Mouse (Mus musculus): ENCODE measurements around the gene Gtsf1l. TPM values are rescaled to one million over a fixed set of nuclear protein-coding genes. Genes with fewer than 3 reads are reported as not detected.

Gtsf1l gene
- polyA plus RNA-seq, 1 experiment from 2014 or later, result not detected

GRCm38 (mm10) chr2:163052101-163052500, 35.6 kb downstream of the Gtsf1l start:
- Histone ChIP-seq H3K9ac (replicated peaks; ENCODE audit: low read length) (no peak overlapping the region), H3K4me2 (ENCODE audit: low read length) (no peak overlapping the region), H3K9me3 (ENCODE audit: control insufficient read depth, low read length) (no peaks in the 10 kb centered on the region), H3K36me3 (ENCODE audit: control insufficient read depth, insufficient read depth, low read length) (peaks cover 8% of the 10 kb centered on the region), H3K27ac (replicated peaks; ENCODE audit: low read depth, low read length) (no peak overlapping the region), H3K4me1 (ENCODE audit: control insufficient read depth, insufficient read depth, low read length) (peaks cover 8% of the 10 kb centered on the region), H3K4me3 (replicated peaks; ENCODE audit: low read depth, low read length) (no peak overlapping the region), H3K27me3 (ENCODE audit: control insufficient read depth, insufficient read depth, low read length) (0 out of 2 replicates have a peak, but pooled peaks cover 4% of the 10 kb centered on the region)
- ATAC-seq (ENCODE audit: low FRiP score, low TSS enrichment) (no peak), DNase-seq (no peak)
- 45% methylated on average over 4 of the region's 4 CpGs for WGBS

GRCm38 (mm10) chr2:163051691-163052090, 36.0 kb downstream of the Gtsf1l start:
- no peaks in the 10 kb centered on the region for H3K9me3 ChIP-seq (ENCODE audit: control insufficient read depth, low read length)
- 76% methylated on average over 1 of the region's 1 CpGs for WGBS
- peaks cover 8% of the 10 kb centered on the region for H3K4me1 ChIP-seq (ENCODE audit: control insufficient read depth, insufficient read depth, low read length)
- DNase-seq (no peak), ATAC-seq (ENCODE audit: low FRiP score, low TSS enrichment) (no peak)
- H3K36me3 ChIP-seq (ENCODE audit: control insufficient read depth, insufficient read depth, low read length), result peaks cover 12% of the 10 kb centered on the region
- no peak overlapping the region for H3K4me3 ChIP-seq (replicated peaks; ENCODE audit: low read depth, low read length)
- H3K4me2 ChIP-seq (ENCODE audit: low read length), result no peak overlapping the region
- H3K9ac ChIP-seq (replicated peaks; ENCODE audit: low read length), result no peak overlapping the region
- 0 out of 2 replicates have a peak, but pooled peaks cover 4% of the 10 kb centered on the region for H3K27me3 ChIP-seq (ENCODE audit: control insufficient read depth, insufficient read depth, low read length)
- no peak overlapping the region for H3K27ac ChIP-seq (replicated peaks; ENCODE audit: low read depth, low read length)

GRCm38 (mm10) chr2:163049116-163049515, 38.5 kb downstream of the Gtsf1l start:
- ATAC-seq (ENCODE audit: low FRiP score, low TSS enrichment) (no peak), DNase-seq (no peak)
- Histone ChIP-seq H3K4me1 (ENCODE audit: control insufficient read depth, insufficient read depth, low read length) (peaks cover 8% of the 10 kb centered on the region), H3K9ac (replicated peaks; ENCODE audit: low read length) (no peak overlapping the region), H3K4me3 (replicated peaks; ENCODE audit: low read depth, low read length) (no peak overlapping the region), H3K27me3 (ENCODE audit: control insufficient read depth, insufficient read depth, low read length) (no peaks in the 10 kb centered on the region), H3K36me3 (ENCODE audit: control insufficient read depth, insufficient read depth, low read length) (peaks cover 34% of the 10 kb centered on the region), H3K9me3 (ENCODE audit: control insufficient read depth, low read length) (no peaks in the 10 kb centered on the region), H3K27ac (replicated peaks; ENCODE audit: low read depth, low read length) (no peak overlapping the region), H3K4me2 (ENCODE audit: low read length) (no peak overlapping the region)
- 92% methylated on average over 2 of the region's 2 CpGs for WGBS

GRCm38 (mm10) chr2:163048125-163048524, 39.5 kb downstream of the Gtsf1l start:
- Histone ChIP-seq H3K4me1 (ENCODE audit: control insufficient read depth, insufficient read depth, low read length) (0 out of 2 replicates have a peak, but pooled peaks cover 3% of the 10 kb centered on the region), H3K27ac (replicated peaks; ENCODE audit: low read depth, low read length) (no peak overlapping the region), H3K27me3 (ENCODE audit: control insufficient read depth, insufficient read depth, low read length) (no peaks in the 10 kb centered on the region), H3K9ac (replicated peaks; ENCODE audit: low read length) (no peak overlapping the region), H3K36me3 (ENCODE audit: control insufficient read depth, insufficient read depth, low read length) (peaks cover 44% of the 10 kb centered on the region), H3K4me2 (ENCODE audit: low read length) (peak overlapping the region; percentile 43), H3K4me3 (replicated peaks; ENCODE audit: low read depth, low read length) (no peak overlapping the region; the same call in 1 of the 2 replicates), H3K9me3 (ENCODE audit: control insufficient read depth, low read length) (no peaks in the 10 kb centered on the region)
- ATAC-seq (ENCODE audit: low FRiP score, low TSS enrichment) (no peak; the same call in 1 of the 2 replicates), DNase-seq (peak; percentile 92)
- 3% methylated on average over 10 of the region's 10 CpGs for WGBS

- H3K4me3 ChIP-seq (replicated peaks; ENCODE audit: low read depth, low read length), result no peak overlapping the region
- 90% methylated on average over 7 of the region's 7 CpGs for WGBS
- ATAC-seq (ENCODE audit: low FRiP score, low TSS enrichment) (no peak), DNase-seq (no peak)
- no peak overlapping the region for H3K9ac ChIP-seq (replicated peaks; ENCODE audit: low read length)
- no peak overlapping the region for H3K4me2 ChIP-seq (ENCODE audit: low read length)
- no peaks in the 10 kb centered on the region for H3K27me3 ChIP-seq (ENCODE audit: control insufficient read depth, insufficient read depth, low read length)
- H3K4me1 ChIP-seq (ENCODE audit: control insufficient read depth, insufficient read depth, low read length), result no peaks in the 10 kb centered on the region
- H3K9me3 ChIP-seq (ENCODE audit: control insufficient read depth, low read length), result no peaks in the 10 kb centered on the region
- peaks cover 87% of the 10 kb centered on the region for H3K36me3 ChIP-seq (ENCODE audit: control insufficient read depth, insufficient read depth, low read length)
- no peak overlapping the region for H3K27ac ChIP-seq (replicated peaks; ENCODE audit: low read depth, low read length)
Measured at GRCm38 (mm10) chr2:163039940-163040339, 47.7 kb downstream of the Gtsf1l start.

Small RNA genes lying within 50 kb of the gene (microRNA-seq; reads per million reads assigned to microRNA genes)
- gene Gm22174 (not detected), gene Mir7003 (not detected)

Other genes with a start within 250 kb of the Gtsf1l start
- 144 and 175 TPM in 2 replicates for gene Srsf6, start 156.3 kb downstream of the Gtsf1l start, polyA plus RNA-seq (2014; fragmentation: Nextera tagmentation; extraction: Ambion mirVana)
- 1.6 and 3.0 TPM in 2 replicates for gene L3mbtl1, start 144.4 kb downstream of the Gtsf1l start, polyA plus RNA-seq (2014; fragmentation: Nextera tagmentation; extraction: Ambion mirVana)
- 0.12 TPM in 1 of 2 replicates, not detected in the other for gene Sgk2, start 100.5 kb downstream of the Gtsf1l start, polyA plus RNA-seq (2014; fragmentation: Nextera tagmentation; extraction: Ambion mirVana)
- 34.0 and 50.2 TPM in 2 replicates for gene Ift52, start 70.5 kb downstream of the Gtsf1l start, polyA plus RNA-seq (2014; fragmentation: Nextera tagmentation; extraction: Ambion mirVana)
- 2.4 and 4.2 TPM in 2 replicates for gene Mybl2, start 33.2 kb downstream of the Gtsf1l start, polyA plus RNA-seq (2014; fragmentation: Nextera tagmentation; extraction: Ambion mirVana)
- 36.7 and 46.8 TPM in 2 replicates for gene Tox2, start 115.3 kb upstream of the Gtsf1l start, polyA plus RNA-seq (2014; fragmentation: Nextera tagmentation; extraction: Ambion mirVana)

Measured in midbrain, embryonic 14.5 days (tissue).